Mouse (Mus musculus): ENCODE measurements around the gene Rab26.
A peak's percentile ranks its signal among the peaks of the same experiment; 100 is the strongest.

The Rab26 gene

GRCm38 (mm10) chr17:24546234-24546633 is 12.2 kb upstream of the Rab26 start:
- no peak for DNase-seq (ENCODE audit: low spot score)

GRCm38 (mm10) chr17:24545247-24545646 is 11.2 kb upstream of the Rab26 start:
- DNase-seq (ENCODE audit: low spot score) = no peak

- DNase-seq (ENCODE audit: low spot score) = no peak
Measured at GRCm38 (mm10) chr17:24544613-24545012, 10.6 kb upstream of the Rab26 start.

- peak; percentile 36 for DNase-seq (ENCODE audit: low spot score)
Measured at GRCm38 (mm10) chr17:24540375-24540774, 6.4 kb upstream of the Rab26 start.

- DNase-seq (ENCODE audit: low spot score) = peak; percentile 31
Measured at GRCm38 (mm10) chr17:24538950-24539349, 4.9 kb upstream of the Rab26 start.

- DNase-seq (ENCODE audit: low spot score) = no peak
Measured at GRCm38 (mm10) chr17:24537536-24537935, 3.5 kb upstream of the Rab26 start.

GRCm38 (mm10) chr17:24535300-24535699 is 1.3 kb upstream of the Rab26 start:
- DNase-seq (ENCODE audit: low spot score) = no peak

- DNase-seq (ENCODE audit: low spot score) = peak; percentile 88
Measured at GRCm38 (mm10) chr17:24533099-24533992, 664 bp downstream of the Rab26 start.

GRCm38 (mm10) chr17:24532045-24532444 is 2.0 kb downstream of the Rab26 start:
- no peak for DNase-seq (ENCODE audit: low spot score)

- DNase-seq (ENCODE audit: low spot score) = no peak
Measured at GRCm38 (mm10) chr17:24531064-24531463, 2.9 kb downstream of the Rab26 start.

- DNase-seq (ENCODE audit: low spot score) = no peak
Measured at GRCm38 (mm10) chr17:24530361-24531050, 3.5 kb downstream of the Rab26 start.

- DNase-seq (ENCODE audit: low spot score) = no peak
Measured at GRCm38 (mm10) chr17:24529883-24530282, 4.1 kb downstream of the Rab26 start.

GRCm38 (mm10) chr17:24529007-24529451 is 5.0 kb downstream of the Rab26 start:
- DNase-seq (ENCODE audit: low spot score) = peak; percentile 73

GRCm38 (mm10) chr17:24528560-24528918 is 5.5 kb downstream of the Rab26 start:
- no peak for DNase-seq (ENCODE audit: low spot score)

GRCm38 (mm10) chr17:24527723-24528559 is 6.1 kb downstream of the Rab26 start, which contains the start of gene Traf7:
TSS of gene Traf7 (minus strand) at chr17:24527938.
- DNase-seq (ENCODE audit: low spot score) = peak; percentile 99

GRCm38 (mm10) chr17:24527315-24527714 is 6.7 kb downstream of the Rab26 start:
- no peak for DNase-seq (ENCODE audit: low spot score)

GRCm38 (mm10) chr17:24524734-24525133 is 9.3 kb downstream of the Rab26 start:
- no peak for DNase-seq (ENCODE audit: low spot score)

- no peak for DNase-seq (ENCODE audit: low spot score)
Measured at GRCm38 (mm10) chr17:24520450-24520849, 13.6 kb downstream of the Rab26 start.

- no peak for DNase-seq (ENCODE audit: low spot score)
Measured at GRCm38 (mm10) chr17:24514270-24515257, 19.4 kb downstream of the Rab26 start.

GRCm38 (mm10) chr17:24513609-24514008 is 20.4 kb downstream of the Rab26 start:
- no peak for DNase-seq (ENCODE audit: low spot score)

All from yolk sac, embryonic 10.5 days (tissue).